ENCODE assay signal across 15 mouse cellular contexts in the genomic region with DNA sequence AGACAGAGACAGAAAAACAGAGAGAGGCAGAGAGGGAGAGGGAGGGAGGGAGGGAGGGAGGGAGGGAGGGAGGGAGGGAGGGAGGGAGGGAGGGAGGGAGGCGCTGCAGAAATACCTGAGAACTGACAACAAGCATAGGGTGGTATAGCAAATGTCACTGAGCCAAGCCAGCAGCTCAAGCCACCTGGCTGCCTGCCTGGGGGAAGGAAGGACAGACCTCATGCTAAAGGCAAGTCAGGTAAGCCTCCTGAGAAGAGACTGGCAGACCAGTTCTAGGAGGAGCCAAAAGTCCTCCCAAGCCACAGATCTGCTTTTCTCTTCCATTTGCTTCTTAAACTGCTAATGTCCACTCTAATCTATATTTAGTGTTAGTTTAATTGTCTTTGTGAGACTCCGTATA. TPM values are rescaled to one million over a fixed set of nuclear protein-coding genes. Genes with fewer than 3 reads are reported as not detected.
"Had no signal": no experiment of that assay in that cellular context is flagged by ENCODE, and none has a peak within 500 bp of the region (broad histone marks: within the 10 kb centered on the region; RNA-seq: fewer than 3 reads in every experiment).

No protein-coding gene starts in this region.

- DNase-seq: lung, adult 18-20 months; lung, embryonic 14.5 days; lung, postnatal 10 days; lung, postnatal 4 days; midbrain, embryonic 14.5 days; retina, postnatal 1 day; right cerebral cortex, adult 18-20 months; right cerebral cortex, postnatal 25 days; right cerebral cortex, postnatal 4 days; spleen, adult 18-20 months; thymus, adult 18-20 months; thymus, postnatal 14 days; thymus, postnatal 36 days had no signal

- ATAC-seq: midbrain, embryonic 16.5 days had no signal

RNA-seq across cellular contexts. Expression of gene Emcn, which starts 22.5 kb away (rescaled TPM):
- total RNA-seq: megakaryocyte, adult 5-6 weeks had no signal
